Mouse (Mus musculus) urinary bladder, postnatal 4 days (tissue): ENCODE data around the gene Stx1b.
"Not testable (repeated sequence)": the region's sequence is repeated elsewhere in the genome, so short reads cannot be mapped to it uniquely, and the experiment has no call there.

Experiments used
- DNase-seq, 2 experiments: peaks; one replicate each; pipeline ENCODE4 v3.0.0; 2021 to 2022; ENCODE audit warnings: low spot score in 2 of 2

Stx1b gene

DNA sequence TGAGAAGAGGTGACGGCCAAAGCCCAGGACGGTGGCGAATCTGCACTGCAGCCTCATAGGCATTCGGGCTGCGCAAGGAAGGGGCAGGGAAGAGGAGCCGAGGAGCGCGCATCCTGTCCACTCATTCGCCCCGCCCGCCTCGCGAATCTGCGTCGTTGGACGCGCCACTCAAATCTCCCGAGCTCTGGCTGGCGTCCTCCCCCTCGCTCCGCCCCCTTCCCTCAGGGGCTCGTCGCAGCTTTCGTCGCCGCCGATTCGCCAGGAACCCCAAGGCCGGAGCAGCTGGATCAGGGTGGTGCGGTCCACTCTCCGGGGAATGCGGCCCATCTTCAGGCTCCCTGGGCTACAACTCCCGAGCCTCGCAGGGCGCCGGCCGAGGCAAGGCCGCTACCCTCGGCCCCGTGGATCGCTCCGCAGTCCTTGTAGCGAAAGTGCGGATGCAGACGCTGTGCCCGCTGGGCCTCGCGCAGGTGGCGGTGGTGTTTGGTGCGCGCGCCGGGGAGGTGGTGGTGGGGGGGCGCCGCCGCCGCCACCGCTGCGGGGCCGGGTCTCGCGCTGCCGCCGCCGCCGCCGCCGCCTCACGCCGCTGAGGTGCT is 47.4 kb downstream of the Stx1b start:
- DNase-seq = peak; percentile 95 to 97

- DNase-seq = peak; percentile 77 to 93
Measured at GRCm38 (mm10) chr7:127776426-127776825, 47.9 kb downstream of the Stx1b start, which contains the start of gene Setd1a. Gene Setd1a, plus strand, starts transcription at chr7:127776670.

- DNase-seq = not testable (repeated sequence)
Measured at GRCm38 (mm10) chr7:127775837-127776236, 48.5 kb downstream of the Stx1b start.

DNA sequence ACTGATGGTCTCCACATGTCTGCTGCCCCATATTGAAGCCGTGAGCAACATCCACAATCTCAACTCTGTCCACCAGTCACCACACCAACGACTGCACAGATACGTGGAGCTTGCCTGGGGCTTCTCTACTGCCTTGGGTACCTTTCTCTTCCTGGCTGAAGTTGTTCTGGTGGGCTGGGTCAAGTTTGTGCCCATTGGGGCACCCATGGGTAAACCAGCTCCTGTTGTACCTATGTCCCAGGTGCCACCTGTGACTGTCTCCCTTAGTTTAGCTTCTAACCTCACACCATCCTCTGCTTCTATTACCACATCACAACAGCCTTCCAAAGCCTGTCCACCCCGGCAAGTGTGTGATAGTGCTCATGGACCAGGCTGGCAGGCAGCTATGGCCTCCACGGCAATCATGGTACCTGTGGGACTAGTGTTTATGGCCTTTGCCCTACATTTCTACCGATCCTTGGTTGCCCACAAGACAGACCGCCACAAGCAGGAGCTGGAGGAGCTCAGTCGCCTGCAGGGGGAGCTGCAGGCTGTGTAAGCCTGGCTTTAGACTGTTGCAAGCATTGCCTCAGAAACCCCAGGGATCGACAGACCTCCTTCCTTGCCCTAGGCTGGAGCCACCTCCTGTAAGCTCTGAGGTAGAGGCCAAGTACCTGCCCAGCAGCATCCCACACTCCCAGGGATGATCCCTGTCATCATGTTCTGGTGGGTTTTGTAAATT is 50.5 kb downstream of the Stx1b start:
- DNase-seq = peak; percentile 55 to 74

DNA sequence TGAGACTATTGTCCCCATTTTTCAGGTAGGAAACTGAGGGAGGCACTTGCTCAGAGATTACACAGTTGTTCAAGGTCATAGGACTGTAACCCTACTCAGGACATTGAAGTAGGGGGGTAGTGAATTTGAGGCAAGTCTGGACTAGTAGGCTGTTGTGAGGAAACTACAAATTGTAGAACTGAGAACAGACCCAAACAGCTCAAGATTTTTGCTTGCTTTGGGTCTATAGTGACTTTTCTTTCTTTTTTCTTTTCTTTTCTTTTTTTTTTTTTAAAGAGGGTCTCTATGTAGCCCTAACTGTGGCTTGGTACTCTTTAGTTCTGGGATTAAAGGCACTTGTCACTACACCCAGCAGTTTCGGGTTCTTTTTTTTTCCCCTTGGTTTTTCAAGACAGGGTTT is 51.8 kb downstream of the Stx1b start:
- DNase-seq = no peak

DNA sequence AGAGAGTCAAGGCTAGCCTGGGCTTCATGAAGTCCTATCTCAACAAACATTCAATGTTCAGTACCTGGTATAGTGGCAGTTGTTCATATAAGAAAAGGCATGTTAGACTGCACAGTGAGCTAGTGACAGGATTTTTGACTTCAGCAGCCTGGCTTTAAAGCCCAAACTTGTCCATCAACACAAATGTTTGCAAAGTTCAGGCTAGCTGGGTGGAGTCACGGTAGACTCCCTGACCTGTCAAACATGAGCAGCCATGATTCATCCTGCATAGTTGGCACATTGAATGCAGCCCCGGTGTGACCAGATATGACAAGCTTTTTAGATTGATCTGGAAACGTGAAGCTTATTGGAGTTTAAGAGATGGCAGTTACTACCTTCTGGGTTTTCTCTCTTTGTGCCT is 52.3 kb downstream of the Stx1b start:
- DNase-seq = no peak

GRCm38 (mm10) chr7:127771262-127771661 is 53.1 kb downstream of the Stx1b start:
- no peak for DNase-seq

GRCm38 (mm10) chr7:127770039-127770905 is 54.1 kb downstream of the Stx1b start:
- DNase-seq = peak in 1 of 2 experiments; percentile 44

DNA sequence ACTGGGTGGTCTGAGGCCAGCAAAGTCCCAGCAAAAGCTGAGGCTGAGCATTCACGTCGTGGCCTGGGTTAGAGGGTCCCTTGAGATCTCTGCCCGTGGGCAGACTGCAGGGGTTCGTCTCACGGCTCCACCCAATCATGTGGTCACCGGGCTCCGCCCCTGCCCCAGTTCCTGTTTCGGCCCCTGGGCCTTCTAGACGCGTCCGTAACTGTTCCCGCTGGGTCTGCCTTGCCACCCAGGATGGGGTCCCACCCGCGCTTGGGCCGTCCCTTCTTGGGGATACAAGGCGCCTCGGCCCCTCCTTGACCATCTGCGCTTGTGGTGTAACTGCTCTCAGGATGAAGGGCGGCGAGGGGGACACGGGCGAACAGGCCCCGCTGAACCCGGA is 54.7 kb downstream of the Stx1b start, which contains the start of gene Orai3:
Gene Orai3, plus strand, starts transcription at position 165 of the 388 bp plus-strand sequence.
- peak; percentile 85 to 87 for DNase-seq

DNA sequence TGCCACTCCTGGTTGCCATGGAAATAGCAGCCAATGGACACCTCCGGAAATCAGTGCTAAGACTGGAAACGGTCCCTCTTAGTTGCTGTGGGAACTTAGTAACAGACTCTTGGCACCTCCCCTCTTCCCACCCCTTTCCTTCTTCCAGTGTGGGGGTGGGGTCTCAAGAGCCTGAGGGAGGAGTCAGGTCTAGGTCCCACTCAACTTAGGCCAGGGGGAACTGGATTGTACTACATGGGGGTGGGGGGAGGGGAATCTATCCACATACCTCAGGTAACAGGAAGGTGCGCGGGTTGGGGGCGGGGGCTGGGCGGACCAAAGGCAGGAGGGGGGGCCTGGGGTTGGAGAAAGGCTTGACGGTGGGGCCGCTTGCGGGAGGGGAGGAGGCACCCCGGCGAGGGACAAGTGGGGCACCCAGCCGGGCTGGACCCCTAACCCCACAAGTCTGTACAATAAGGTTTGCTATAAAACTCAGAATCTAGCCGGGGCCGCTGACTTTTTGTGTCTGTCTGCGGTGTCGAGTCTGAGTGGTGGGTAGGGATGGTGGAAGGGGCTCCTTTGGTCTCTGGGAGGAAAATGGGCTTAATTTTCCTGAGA is 55.3 kb downstream of the Stx1b start:
- DNase-seq = peak; percentile 94 to 95

DNA sequence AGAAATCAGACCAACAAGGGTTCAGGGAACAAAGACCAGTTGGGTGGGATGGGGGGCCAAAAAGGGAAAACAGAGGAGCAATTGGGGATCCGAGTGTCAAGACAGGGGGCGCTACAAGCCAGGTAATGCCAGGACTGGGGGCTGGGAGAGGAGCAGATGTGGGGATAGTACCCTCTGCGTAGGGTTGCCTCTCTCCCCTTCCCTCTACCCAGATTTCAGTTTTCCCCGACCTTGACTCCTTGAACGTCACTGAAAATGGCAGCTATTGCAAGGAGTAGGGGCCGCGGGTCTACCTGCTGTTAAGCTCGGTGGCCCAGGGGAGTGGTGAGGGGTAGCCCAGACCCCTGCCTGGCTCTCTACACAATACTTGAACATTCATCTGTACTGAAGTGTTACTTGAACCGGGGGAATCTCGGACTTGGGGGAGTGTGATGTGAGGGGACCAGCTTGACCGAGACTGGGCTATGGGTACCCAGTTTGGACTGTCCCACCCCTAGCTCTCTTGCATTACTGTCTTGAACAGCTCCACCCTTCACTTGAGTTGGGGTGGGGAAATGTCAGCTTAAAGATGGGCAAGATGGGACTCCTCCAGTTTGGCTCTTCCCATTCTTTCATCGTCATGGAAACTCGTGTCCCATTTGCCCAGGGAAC is 55.9 kb downstream of the Stx1b start:
- DNase-seq = no peak

DNA sequence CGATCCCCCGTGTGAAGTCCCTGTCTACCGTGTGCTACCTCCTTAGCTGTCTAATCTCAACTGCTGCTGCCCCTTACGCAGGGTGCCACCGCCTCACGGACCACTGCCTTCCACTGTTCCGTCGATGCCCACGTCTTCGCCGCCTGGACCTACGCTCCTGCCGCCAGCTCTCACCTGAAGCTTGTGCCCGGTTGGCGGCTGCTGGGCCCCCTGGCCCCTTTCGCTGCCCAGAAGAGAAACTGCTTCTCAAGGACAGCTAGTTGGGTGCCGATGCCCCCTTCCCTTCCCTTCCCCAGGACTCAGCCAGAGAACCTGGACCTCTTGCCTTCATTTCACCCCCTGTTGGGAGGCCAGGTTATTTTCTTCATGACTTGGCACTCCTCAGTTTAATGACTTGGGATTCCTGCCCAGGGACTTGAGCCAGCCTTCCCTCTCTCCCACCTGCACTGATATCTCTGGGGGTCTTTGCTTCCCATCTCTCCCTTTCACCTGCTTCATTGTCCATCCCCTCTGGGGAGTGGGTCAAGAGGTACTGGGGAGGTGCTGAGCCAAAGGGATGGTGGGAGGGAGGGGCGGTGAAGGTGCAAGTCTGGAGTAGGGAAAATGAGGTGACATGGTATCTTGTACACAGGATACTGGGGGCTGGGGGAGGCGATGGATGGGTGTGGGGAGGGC is 56.5 kb downstream of the Stx1b start:
- no peak for DNase-seq

DNA sequence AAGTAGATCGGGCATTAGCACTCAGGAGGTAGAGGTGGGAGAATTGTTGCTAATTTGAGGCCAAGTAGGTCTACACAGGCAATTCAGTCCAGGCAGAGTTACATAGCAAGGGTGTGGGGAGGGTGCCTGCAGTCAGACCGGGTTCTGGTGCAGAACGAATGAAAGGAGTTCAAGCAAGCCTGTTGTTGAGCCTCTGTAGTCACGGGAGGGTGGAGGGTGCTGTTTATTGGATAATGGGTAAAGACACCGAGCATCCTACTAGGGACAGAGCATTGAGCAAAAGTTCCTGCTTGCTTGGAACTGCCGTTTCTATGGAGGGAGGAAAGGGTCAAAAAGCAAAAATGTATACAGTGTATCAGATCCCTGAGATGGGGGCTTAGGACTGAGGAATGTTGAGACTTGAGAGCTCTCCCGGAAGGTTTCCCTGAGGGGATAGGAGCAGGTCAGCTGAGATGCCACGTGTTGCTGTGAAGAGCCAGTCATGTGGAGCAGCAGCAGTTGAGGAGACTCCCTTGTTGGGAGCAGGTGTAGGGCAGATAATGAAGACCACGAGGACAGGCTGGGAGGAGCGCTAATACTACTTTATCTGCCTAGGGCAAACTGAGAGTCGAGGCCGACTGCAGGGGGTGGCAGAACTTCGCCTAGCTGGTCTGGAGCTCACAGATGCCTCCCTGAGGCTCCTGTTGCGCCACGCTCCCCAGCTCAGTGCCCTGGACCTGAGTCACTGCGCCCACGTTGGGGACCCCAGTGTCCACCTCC is 57.3 kb downstream of the Stx1b start:
- DNase-seq = no peak

DNA sequence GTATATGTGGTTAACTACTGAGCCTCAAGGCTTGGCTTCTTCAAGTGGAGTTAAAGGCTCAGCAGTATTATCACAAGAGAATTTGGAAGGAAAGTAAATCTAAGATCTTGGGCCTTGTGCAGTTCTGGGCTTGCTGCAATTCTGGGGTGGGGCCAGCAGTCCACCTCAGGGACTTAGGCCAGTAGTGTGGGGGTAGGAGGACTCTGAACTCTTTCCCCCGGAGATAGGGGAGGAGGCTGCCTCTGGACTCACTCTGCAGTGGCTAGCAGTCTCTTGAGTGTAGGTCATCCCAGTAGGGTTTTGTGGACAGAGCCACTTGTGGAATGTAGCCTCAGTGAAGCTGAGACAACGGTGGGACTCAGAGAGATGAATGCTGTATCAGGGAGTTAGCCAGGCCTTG is 58.6 kb downstream of the Stx1b start:
- DNase-seq = no peak

GRCm38 (mm10) chr7:127763642-127764041 is 60.7 kb downstream of the Stx1b start:
- DNase-seq = no peak

DNA sequence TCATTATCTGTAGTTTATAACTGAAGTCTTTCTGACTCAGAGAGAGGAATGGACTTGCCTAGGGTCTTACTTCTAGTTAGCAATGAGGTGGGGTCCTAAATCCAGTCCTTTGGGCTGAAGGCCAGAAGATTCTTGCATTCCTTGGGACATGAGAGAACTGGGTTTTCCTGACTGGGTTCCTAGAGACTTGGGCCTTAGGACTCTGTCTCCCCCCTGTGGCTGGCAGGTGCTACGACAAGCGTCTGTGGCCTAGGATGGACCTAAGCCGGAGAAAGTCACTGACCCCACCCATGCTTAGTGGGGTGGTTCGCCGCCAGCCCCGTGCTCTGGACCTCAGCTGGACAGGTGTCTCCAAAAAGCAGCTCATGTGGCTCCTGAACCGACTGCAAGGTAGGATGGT is 63.3 kb downstream of the Stx1b start:
- peak; percentile 59 to 76 for DNase-seq

DNA sequence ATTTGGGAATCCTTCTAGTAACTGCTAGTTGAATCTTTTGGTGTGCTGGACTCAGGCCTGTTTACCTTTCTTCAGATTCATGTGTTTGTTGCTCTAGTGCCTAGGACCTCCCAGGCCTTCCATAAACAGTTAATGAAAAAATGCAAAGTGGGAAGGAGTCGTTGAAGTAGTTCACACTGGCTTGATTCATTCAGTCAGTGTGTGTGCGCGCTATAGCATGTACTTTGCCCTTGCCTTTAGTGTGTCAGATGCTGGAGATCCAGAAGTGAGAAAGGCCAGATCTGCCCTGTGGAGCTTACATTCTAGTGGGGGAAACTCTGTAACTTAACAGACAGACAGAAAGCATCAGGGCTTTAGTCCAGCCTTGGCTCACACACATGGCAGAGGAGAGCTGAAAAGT is 63.9 kb downstream of the Stx1b start:
- no peak for DNase-seq

DNA sequence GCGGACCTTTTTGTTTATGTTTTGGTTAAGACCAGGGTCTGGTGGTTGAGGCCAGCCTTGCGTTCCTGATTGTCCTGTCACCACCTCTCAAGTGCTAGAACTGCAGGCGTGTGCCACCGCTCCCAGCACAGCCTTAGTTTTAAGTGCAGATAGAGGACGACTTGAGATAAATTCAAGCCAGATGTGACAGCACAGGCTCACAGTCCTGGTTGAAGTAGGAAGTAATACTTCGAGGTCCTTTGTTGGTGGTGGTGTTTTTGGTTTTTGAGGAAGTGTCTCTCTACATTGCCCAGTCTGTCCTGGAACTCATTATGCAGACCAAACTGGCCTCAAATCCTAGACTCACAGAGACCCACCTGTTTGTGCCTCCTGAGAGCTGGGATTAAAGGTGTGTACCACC is 64.6 kb downstream of the Stx1b start:
- no peak for DNase-seq
